Mouse (Mus musculus): ENCODE results near the gene Cdca3.
A peak's percentile ranks its signal among the peaks of the same experiment; 100 is the strongest.
"Not testable (repeated sequence)": the region's sequence is repeated elsewhere in the genome, so short reads cannot be mapped to it uniquely, and the experiment has no call there.

Cdca3 gene

DNA sequence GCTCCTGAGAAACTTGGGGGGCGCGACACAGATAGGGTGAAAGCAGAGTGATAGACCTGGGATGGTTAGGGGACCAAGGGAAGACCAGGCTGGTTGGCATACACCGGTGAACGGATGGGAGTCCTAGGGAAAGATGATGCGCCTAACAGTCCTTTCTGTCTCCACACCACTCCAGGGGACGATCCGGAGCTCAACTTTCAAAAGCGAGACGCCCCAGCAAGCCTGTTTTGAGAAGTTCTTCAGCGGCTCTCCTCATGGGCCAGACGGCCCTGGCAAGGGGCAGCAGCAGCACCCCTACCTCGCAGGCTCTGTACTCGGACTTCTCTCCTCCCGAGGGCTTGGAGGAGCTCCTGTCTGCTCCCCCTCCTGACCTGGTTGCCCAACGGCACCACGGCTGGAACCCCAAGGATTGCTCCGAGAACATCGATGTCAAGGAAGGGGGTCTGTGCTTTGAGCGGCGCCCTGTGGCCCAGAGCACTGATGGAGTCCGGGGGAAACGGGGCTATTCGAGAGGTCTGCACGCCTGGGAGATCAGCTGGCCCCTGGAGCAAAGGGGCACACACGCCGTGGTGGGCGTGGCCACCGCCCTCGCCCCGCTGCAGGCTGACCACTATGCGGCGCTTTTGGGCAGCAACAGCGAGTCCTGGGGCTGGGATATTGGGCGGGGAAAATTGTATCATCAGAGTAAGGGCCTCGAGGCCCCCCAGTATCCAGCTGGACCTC, 20.1 kb upstream of the Cdca3 start:
- DNase-seq (ENCODE audit: low spot score in 2 of 2) = peak; percentile 84 to 87

DNA sequence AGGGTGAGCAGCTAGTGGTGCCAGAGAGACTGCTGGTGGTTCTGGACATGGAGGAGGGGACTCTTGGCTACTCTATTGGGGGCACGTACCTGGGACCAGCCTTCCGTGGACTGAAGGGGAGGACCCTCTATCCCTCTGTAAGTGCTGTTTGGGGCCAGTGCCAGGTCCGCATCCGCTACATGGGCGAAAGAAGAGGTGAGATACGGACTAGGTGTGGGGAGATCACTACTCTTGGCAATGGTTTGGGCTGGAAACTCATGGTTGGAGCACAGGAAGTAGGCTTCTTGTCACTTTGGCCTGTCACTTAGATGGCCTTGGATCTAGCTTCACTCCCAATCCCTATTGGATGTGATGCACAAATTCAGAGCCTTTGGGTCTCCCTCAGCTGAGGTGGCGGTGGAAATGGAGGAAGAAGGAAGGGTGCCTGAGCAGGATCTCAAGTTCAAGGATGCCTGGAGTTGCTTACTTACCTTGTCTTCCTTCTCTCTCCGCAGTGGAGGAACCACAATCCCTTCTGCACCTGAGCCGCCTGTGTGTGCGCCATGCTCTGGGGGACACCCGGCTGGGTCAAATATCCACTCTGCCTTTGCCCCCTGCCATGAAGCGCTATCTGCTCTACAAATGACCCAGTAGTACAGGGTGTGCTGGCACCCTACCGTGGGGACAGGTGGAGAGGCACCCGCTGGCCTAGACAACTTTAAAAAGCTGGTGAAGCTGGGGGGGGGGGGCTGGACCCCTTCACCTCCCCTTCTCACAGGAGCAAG, 19.4 kb upstream of the Cdca3 start:
- DNase-seq (ENCODE audit: low spot score in 2 of 2) = no peak

DNA sequence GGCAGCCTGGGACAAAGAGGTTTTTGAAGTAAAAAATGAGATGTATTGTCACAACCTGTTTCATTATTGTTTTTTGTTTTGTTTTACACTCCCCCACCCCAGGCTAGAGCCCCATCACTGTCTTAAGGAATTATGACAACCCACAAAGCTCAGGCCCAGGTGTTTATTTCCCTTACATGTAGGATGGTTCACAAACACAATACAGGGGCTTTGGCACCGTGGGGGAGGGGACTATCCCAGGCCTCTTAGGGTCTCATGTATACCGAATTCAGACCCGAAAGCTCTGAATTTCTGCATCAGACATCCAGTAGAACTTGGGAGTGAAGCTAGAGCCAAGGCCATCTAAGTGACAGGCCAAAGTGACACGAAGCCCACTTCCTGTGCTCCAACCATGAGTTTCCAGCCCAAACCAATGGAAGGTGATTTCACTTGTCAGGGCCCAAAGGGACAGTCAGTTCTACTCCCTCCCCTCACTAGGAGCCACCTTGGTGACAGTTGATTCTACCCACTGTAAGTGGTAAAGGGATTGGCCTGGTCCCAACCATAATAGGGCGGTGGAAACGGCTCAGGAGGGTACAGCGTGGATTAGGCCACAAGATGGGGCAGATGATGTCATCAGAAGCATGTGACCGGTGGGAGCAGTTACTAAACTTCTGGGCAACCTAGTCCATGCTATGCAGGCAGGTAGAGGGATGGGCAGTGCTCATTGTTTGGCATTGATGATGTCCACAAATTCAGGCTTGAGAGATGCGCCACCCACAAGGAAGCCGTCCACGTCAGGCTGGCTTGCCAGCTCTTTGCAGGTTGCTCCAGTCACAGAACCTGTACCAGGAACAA, 18.6 kb upstream of the Cdca3 start:
- not testable (repeated sequence) for DNase-seq (ENCODE audit: low spot score in 2 of 2)

DNA sequence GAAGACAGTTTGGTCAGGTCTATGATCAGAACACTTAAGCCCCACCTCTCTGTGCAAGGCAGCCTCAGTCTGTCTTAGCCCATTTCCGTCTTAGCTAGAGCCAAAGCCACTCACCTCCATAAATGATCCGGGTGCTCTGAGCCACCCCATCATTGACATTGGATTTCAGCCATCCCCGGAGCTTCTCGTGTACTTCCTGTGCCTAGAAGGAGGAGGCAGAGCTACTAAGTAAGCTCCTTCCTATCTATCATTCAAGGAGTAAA, 18.0 kb upstream of the Cdca3 start:
- DNase-seq (ENCODE audit: low spot score in 2 of 2) = no peak

DNA sequence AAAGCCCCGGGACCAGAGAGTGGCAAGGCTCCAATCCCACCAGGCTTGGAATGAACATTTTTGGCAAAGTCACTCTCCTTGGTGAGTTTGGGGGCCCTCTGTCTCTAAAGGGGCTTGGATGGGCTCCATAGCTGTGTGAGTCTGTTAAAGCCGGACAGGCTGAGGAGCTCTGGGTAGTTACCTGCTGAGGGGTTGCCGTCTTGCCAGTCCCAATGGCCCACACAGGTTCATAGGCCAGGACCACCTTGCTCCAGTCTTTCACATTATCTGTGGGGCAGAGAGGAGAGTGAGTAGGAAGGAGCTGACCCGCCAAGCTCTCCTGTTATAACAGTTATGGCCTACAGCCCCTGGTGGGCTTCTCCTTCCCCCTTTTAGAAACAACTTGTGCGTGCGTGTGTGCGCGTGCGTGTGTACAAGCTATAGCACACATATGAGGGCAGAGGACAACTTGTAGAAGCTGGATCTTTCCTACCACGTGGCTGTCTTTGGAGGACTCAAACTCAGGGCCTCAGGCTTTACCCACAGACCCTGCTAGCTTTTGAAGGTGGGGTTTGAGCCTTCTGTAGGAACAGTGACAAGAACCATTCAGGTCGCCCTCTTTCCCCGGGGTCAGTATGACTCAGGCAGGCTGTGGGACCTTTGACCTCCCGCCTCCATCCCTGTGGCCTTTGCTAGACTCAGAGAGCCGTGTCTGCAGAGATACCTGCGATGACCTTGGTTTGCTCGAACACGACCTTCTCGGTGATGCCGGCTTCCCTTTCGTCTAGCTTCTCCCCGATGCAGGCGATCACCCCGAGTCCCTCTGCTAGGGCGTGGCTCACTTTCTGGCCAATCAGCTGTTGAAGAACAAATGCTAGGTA, 17.4 kb upstream of the Cdca3 start:
- no peak for DNase-seq (ENCODE audit: low spot score in 2 of 2)

DNA sequence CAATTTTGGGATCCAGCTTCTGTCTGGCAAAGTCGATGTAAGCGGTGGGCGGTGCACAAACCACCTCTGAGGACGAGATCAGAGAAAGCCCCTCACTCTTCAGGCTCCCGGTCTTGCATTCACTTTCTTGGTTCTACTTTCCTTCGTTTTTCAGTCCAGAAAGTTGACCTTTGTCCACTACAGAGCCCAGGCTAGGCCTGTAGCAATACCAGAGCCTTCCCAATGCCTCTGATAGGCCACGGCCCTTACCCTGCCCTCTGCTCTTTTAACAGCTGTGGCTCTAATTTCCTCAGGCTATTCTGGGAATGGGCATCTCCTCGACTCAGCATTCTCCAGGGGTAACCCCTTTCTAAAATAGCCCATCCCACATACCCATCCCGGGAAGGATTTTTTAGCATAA, 16.5 kb upstream of the Cdca3 start:
- no peak for DNase-seq (ENCODE audit: low spot score in 2 of 2)

DNA sequence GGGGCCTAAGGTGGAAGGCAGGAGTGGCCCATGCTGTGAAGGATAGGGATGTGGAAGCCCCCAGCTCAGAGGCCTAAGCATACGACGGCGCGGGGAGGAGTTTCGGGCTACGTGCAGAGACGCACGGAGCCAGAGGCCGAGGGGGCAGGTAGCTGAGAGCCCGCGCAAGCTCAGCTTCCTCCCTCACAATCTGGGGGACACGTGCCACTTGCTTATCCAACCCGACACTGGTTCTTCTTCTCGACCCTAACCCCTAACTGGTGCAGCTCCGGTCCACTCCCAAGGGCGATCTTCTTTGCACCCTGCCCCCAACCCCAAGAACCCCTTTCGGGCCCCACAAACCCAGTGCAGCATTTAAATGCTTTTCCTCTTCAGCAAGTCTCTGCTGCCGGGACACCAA, 15.9 kb upstream of the Cdca3 start:
- DNase-seq (ENCODE audit: low spot score in 2 of 2) = peak; percentile 63 to 70

DNA sequence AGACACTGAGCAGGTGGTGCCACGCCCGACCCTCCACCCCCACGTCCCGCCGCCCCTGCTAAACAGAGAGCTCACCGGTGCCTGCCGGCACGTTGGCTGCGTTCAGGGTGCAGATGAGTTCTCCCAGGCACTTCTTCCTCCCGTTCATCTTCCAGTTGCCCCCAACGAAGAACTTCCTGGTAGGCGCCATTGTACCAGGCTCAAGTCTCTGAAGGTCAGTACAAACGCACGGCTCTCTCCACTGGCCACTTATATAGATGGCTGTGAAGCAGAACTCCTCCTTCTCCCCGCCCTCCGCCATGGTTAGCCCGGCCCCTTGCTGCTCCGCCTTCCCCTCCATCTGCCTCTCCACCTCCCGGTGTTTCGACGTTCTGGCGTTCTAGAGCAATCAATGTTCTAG, 15.4 kb upstream of the Cdca3 start, which contains the start of gene Tpi1:
TSS of gene Tpi1 (minus strand) at position 364 of the 400 bp plus-strand sequence.
- DNase-seq (ENCODE audit: low spot score in 2 of 2) = peak; percentile 89 to 93

DNA sequence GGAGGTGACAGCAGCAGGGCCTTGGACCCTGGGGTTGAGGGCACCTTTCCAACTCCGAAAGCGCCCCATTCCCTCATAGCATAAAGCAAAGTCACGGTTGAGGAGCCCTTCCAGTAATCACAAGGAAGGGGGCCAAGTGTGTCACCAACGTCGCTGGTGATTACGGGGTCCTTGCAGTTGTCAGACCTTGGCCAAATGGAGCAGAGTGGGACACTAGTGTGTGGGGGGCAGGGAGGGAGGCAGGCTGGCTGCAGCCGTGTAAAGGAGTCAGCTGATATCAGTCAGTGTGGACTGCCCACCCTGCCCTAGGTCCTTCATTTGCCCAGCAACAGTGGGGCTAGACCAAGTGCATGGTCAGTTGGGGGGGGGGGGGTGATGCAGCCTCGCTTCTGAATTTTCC, 14.9 kb upstream of the Cdca3 start:
- no peak for DNase-seq (ENCODE audit: low spot score in 2 of 2)

DNA sequence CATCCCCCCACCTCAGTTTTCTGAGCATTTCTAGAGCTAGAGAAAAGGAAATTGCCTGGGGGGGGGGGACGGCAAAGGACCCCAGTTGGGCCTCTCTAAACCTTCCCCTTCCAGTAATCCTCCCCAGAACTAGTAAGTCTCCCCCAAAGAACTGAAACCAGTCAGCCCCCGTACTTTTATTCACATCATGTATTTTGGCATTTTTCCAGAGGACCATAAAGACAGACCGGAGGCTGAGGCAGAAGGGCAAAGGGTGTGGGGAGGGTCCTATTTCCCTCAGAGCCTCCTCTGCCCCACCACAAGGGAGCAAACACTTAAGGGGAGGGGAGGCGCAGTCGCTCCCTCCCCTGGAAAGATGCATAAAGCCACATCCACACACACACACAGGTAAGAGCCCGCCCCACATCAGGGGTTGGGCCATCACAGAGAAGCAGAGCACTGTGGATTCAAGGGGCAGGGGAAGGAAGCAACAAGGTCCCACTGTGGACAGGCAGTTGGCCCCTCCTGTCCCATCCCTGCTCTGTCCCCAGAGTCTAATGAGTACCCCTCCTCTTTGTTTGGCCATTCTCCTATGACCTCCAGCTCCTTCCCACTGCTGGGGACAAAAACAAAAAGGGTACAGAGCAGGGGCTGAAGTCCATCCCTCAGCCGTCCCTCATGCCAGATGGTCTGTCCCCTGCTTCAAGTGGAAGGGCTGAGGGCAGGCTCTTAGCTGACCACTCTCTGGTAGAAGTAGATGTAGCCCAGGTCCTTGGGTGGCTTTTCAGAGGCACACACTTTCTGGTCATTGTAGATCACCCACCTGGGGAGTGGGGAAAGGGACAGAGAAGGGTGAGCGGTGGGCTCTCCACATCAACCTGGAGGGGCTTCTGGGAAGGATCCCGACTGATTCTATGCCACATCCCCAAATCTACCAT, 14.2 kb upstream of the Cdca3 start:
- DNase-seq (ENCODE audit: low spot score in 2 of 2) = no peak

DNA sequence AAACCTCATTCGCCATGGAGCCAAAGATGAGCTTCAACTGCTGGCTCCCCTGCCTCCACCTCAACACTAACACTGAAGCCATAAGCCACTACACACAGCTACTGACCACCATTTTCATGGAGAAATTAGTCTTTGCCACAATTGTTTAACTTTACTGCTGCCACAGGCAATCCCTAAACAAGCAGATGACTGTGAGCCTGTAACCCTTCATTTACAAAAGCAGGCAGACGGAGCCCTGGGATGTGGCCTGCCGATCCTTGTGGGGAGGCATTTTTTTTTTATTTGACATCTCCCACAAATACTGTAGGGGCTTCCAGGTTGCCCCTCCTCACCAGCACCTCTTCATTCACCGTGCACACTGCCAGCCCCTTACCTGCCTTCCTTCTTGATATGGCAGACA, 12.7 kb upstream of the Cdca3 start:
- DNase-seq (ENCODE audit: low spot score in 2 of 2) = no peak

DNA sequence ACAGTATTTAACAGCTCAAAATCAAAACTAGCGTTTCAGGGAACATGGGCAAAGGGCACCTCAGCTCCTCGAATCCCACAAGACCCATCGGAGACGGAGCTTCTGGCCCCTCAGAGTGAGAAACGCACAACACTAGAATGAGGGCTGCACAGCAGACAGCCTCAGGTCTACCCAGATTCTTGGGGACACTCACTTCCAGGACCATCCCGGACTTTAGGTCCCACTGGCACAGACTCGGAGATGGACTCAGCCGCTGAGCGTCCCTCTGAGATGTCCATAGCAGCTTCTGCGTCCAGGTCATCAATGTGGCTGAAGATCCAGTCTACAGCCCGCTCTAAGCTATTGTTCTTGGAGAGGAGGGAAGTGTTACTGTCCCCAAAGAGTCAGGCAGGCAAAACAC, 12.2 kb upstream of the Cdca3 start:
- no peak for DNase-seq (ENCODE audit: low spot score in 2 of 2)

DNA sequence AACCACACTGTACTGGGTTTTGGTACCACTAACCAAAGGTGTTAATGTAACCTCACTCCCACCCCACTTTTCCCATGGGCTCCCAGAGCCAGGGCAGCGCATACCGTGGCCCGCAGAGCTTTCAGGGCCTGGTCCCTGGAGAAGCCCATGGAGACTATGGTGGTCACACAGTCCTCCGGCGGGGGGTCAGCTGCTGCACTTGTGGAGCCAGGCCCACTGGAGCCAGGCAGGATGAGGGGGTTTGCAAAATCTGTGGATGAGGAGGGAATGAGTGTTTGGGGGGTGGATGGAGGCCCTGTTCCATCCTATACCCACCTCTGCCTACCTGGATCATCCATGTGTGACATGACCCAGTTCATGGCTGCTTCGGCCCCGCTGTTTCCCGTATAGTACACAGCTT, 11.8 kb upstream of the Cdca3 start:
- no peak for DNase-seq (ENCODE audit: low spot score in 2 of 2)

DNA sequence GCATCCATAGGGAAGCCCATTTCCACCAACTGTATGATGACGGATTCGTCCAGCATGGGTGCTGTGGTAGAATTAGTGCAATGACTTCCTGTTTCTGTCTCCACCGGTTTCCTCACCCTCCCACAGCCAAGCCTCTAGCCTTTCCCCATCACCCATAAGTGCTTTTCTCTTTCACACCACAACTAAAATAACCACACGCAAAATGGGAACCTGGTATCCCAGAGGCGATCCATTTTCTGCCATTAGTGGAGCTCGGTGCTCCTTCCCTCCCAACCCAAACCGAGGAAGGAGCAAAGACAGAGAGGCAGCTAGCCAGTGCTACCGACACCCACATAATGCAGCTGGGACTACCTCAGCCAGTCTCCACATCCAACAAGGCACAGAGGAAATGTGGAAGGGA, 11.4 kb upstream of the Cdca3 start:
- DNase-seq (ENCODE audit: low spot score in 2 of 2) = no peak

DNA sequence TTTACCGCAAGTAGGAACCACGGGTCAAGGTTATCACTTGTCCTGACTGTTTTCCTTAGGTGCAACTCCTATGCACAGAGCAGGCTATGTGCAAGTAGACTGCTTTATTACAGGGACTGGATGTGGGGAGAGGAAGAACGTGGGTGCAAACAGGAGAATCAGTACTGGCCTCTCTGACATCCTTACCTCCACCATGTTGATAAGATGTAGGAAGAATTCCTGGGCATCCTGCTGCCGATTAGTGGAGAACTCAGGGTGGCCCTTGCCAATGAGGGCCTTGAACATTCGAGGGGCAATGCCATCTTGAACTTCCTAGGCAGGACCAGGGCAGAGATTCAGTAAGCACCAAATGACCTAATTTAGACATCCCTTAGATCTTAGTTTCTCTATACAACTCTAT, 8.5 kb upstream of the Cdca3 start:
- no peak for DNase-seq (ENCODE audit: low spot score in 2 of 2)

DNA sequence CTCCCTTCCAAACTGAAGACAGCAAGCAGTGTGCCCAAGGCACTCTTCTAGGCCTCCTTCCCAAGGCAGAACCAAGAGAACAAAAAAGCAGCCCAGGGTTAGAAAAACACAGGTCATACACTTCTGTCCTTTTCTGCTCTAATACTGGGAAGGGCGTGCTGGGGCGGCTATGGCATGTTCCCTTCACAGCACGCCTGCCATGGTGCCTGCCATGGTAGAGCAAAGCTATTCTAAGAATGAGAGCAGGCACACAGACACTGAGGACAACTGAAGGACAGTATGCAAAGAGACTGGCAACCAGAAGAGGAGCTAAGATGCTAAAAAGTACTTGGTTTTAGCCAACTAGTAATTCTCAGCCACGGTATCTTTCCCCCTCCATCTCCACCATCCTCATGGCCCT, 7.3 kb upstream of the Cdca3 start:
- no peak for DNase-seq (ENCODE audit: low spot score in 2 of 2)

DNA sequence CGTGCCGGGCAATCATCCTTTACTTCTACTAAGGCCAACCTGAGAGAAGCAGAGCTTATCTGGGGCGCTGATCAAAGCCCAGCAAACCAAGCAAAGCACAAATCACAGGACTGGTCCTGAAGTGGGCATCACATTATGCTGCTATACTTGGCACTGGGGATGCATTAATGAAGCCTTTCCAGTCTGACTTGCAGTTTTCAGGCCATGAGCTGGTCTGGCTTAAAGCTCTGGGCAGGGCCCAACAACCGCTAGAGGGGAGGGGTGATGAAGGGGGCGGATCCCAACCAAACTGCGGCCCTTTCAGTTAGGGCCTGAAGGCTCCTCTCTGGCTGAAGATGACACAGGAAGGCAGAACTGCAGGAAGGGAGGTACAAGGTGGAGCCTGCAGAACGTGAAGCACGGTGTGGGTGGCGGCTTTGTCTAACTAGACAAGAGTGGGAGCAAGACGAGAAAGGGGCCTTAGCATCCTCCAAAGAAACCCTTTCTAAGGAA, 1.2 kb upstream of the Cdca3 start:
- DNase-seq (ENCODE audit: low spot score in 2 of 2) = no peak

DNA sequence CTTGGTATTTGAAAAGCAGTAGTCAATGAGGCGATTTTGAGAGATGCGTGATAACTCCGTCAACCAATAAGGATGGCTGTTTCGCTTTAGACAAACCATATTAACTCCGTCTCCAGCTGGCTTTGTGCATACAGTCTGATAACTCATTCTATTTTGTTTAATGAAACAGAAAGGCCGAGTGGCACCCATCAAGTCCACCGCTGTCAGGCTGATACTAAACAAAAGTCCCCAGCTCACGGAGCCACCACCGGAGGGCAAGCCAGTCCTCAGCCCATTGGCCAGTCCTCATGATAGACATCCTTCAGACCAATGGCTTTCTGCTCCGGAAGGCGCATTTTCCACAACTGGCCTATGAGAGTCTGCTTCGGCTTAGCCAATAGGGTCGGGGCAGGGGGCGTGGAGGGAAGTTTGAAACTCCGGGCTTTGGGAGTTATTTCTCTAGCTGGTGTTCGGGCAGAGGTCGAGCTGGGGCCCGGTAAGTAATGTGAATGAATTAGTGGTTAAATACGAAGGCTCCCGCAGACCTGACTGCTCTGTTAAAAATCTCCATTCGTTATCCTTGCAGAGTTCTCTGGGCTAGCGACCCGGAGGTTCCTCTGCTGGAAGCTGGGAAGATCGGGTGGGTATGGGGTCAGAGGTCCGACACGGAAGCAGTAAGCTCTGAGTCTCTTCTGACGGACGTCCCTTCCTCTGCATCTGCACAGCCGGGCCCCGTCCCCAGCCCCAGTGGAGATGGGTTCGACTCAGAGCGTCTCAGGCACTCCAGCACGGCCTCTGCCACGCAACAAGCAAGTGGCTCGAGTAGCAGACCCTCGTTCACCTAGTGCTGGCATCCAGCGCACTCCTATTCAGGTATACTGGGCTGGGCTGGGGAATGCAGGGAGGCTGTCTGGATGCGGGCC, 703 bp downstream of the Cdca3 start:
- DNase-seq (ENCODE audit: low spot score in 2 of 2) = peak; percentile 97 to 99

DNA sequence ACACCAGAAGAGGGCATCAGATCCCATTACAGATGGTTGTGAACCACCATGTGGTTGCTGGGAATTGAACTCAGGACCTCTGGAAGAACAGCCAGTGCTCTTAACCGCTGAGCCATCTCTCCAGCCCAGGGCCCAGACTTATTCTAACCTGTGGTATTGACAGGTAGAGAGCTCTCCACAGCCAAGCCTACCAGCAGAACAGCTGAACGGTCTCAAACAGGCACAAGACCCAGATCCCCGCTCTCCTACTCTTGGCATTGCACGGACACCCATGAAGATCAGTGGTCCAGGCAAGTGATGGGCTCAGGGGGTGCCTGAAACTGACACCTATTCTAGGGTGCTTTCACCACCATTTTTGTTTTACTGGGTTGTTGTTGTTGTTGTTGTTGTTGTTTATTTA, 1.9 kb downstream of the Cdca3 start:
- DNase-seq (ENCODE audit: low spot score in 2 of 2) = not testable (repeated sequence)

DNA sequence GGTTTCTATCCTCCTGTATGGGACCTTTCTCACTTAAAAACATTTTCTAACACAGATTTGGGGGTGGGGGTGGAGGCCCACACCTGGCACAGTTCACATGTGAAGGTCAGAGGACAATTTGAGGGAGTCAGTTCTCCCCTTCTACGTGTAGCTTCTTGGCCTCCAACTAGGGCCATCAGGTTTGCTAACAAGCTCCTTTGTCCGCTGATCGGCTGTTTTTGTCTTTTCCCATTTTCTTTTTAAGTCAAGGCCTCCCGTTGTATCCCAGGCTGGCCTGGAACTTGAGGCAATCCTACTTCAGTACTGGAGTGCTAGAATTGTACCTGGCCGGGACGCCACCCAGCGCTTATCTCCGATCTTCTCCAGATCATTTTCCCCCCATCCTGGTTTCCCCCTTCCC, 2.3 kb downstream of the Cdca3 start:
- no peak for DNase-seq (ENCODE audit: low spot score in 2 of 2)
